Mouse (Mus musculus): Measurements from ENCODE around the gene Bik.

DNA sequence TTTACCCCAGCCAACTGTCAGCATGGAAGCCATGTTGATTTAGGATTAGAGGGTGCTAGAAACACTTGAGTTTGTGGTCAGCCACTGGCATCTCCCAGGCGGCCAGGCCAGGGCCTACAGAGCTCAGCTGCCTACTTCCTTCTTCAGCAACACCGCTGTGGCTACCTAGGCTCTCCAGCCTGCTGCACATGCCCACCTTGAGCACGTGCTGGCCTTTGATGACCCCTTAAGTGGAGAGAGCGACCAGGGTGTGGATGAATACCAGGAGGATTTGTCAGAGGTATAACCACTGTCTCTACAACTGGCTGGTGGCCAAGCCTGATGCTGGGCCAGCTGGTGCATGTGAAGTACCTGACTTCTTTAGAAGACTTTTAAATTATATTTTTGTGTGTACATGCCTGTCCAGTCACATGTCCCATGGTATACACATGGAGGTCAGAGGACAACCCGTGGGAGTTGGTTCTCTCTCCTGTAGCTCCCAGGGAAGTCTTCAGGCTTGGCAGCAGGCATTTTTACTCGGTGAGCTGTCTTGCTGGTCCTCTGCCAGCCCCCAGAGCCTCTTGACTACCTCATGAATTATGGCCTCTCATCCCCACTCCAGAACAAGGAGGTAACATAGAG lies 48.2 kb downstream of the Bik start:
- TF ChIP-seq CTCF (IDR thresholded peaks at IDR 0.05; ENCODE audit: low read depth, low read length) (no peak), POLR2A (IDR thresholded peaks at IDR 0.05; ENCODE audit: insufficient read depth, low read length) (no peak)

Data from ES-Bruce4 (cell line).